Mouse (Mus musculus) urinary bladder, postnatal 0 days (tissue): ENCODE measurements around the gene Engase. TPM values are rescaled to one million over a fixed set of nuclear protein-coding genes. Genes with fewer than 3 reads are reported as not detected.

ENCODE experiments used
- polyA plus RNA-seq: library from polyadenylated mRNA; unstranded; fragments of >200 nt; fragmentation: Nextera tagmentation; extraction: Ambion mirVana; gene quantifications from 2 replicates; pipeline ENCODE4 v1.2.1, GENCODE M21; 2015

Engase gene
- 10.4 and 11.5 TPM in 2 replicates for polyA plus RNA-seq

DNA sequence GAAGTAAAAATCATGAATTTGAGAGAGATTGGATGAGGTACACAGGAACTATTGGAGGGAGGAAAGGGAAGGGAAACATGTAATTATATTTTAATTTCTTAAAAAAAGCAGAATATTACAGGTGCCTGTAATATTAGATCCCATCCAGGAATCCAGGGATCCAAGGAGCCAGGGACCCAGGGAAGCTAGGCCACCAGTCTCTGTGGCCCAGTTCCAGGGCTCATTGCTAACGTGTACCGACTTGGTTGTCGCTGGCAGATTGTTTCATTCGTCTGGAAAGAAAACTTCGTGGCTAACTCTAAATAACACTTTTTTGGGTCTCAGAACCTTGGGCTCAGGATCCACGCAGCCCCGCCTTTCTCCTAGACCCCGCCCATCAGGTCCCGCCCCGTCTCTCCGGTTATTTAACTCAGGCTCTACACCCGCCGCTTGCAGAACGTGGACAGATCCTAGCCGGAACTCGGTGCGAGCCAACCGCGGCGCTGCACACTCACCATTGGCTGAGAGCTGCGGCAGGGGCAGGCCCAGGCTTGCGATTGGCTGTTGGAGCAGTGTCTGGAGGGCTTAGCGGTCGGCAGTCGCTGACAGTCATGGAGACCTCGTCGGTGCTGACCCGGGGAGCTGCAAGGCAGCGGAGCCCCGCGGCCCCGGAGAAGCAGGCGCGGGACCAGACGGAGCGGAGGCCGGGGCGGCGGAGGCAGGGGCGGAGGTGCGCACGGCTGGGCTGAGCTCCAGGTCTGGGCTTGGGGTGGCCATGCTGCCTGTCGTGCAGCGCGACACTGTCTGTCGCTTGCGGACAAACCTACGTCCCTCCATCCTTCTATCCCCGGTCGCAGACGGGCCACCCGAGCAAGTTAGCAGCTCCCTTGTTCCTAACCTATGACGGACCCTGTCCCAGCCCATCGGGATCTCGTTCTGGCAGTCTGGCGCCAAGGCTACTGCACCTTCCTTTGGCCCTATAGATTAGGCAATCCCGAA is at the start of gene Engase:
Engase (plus strand) TSS at position 434 of the 978 bp plus-strand sequence.

DNA sequence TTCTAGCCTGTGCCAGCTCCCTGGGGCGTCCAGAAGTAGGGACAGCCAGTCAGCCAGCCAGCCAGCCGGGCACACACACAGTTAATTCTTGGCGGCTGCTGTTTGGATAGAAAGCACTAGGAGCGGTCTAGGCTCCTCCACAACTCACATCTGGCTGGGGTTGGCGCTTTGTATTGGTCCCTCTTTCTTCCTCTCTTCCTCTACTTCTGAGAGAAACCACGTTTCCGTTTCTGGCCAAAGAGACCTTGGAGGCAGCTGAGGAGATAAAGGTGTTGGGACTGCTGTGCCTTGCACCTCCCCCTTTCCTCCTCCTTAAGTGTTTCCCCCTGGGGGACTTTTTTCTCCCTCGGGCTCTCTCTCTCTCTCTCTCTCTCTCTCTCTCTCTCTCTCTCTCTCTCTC is 48.6 kb upstream of the Engase start, which contains the start of gene C1qtnf1:
C1qtnf1 (plus strand) TSS at position 218 of the 400 bp plus-strand sequence.

Other genes with a start within 250 kb of the Engase start
- 10.2 and 10.7 TPM in 2 replicates for gene Cyth1, start 228.2 kb upstream of the Engase start, polyA plus RNA-seq
- 8.8 and 10.0 TPM in 2 replicates for gene Usp36, start 186.6 kb upstream of the Engase start, polyA plus RNA-seq
- 1.1 and 1.3 TPM in 2 replicates for gene Cep295nl, start 134.3 kb upstream of the Engase start, polyA plus RNA-seq
- 181 and 206 TPM in 2 replicates for gene Timp2, start 121.1 kb upstream of the Engase start, polyA plus RNA-seq
- gene Lgals3bp, start 74.7 kb upstream of the Engase start, polyA plus RNA-seq, result 72.6 and 84.5 TPM in 2 replicates
- gene Cant1, start 57.7 kb upstream of the Engase start, polyA plus RNA-seq, result 18.1 and 18.3 TPM in 2 replicates
- 11.4 and 12.1 TPM in 2 replicates for gene C1qtnf1, start 48.6 kb upstream of the Engase start, polyA plus RNA-seq